Mouse (Mus musculus) ovary, postnatal 14 days (tissue): Measurements from ENCODE around the gene Cd2ap.
A peak's percentile ranks its signal among the peaks of the same experiment; 100 is the strongest.
"Not testable (repeated sequence)": the region's sequence is repeated elsewhere in the genome, so short reads cannot be mapped to it uniquely, and the experiment has no call there.

Experiments
- DNase-seq: peaks from one replicate; pipeline ENCODE4 v3.0.0; 2022; ENCODE audit warnings: low spot score

Cd2ap gene

DNA sequence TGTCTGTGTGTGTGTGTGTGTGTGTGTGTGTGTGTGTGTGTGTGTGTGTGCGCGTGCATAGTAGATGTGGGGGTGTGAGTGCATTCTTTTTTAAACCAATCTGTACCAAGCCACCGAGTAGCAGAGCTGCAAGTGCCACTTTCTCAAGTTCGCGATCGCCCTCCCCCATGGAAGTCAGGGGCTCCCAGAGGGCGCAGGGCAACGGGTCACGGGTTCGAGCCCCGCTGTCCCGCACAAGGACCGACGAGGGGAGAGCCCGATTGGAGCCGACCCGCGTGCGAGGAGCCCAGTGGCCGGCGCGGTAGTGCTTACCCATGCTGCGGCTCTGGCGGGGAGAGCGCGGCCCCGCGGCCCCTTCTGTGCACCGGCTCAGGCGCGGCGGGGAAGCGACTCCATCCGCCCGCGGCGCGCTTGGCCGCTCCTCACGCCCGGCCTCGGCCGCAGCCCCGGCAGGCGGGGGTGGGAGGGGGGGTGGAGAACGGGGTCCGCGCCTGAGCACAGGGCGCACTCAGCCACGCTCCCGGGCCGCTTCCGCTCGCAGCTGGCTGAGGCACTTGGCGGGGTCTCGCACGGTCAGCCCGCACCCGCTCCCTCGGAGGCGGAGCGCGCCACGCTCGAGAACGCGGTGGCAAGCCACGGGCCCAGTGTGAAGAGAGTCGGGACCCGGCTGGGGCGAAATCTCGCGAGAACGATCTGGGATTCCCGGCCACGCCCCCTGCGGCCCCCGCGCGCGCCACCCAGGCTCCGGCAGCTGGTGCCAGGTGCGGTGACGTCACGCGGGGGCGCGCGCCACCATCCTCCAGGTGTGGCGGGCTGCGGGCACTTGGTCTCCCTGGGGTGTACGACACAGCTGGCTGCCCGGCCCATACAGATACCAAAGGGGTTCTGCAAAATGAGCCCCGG is at the start of gene Cd2ap:
Cd2ap (minus strand) TSS at position 665 of the 903 bp plus-strand sequence.
- peak; percentile 97 for DNase-seq

DNA sequence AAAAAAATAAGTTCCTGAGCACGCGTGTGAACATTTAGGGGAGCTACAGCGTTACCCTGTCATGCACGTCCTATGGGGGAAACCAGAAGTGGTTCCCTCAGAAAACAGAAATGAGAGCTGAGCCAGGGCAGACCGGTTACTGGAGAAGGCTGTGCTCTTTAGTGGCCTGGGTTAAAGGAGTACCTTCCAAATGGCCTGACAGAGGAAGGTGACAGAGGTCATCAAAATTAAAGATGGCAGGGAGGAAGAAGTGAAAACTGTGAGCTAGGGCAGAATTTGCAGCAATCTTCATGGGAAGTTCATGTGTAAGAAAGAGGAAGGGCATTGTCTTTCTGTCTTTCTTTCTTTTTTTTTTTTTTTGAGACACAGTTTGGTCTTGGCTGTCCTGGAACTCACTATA is 48.3 kb upstream of the Cd2ap start:
- DNase-seq: no peak

DNA sequence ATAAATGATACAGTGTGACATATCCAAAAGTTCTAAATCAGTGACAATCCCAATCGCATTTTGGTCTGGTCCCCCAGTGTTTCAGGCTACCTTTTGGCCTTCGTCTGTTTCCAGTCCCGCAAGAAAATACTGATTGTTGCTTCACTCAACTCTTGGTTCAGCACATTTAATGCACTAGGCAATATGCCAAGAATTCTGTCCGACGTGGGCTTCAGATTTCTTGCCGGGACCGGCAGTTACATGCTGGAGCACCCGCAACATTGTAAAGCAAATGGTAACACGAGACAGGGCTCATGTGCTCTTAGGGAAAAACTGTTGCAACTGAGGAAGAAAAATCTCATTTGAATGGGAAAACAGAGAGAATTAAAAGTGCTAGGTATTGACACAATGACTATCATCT is 42.3 kb upstream of the Cd2ap start:
- DNase-seq: no peak

DNA sequence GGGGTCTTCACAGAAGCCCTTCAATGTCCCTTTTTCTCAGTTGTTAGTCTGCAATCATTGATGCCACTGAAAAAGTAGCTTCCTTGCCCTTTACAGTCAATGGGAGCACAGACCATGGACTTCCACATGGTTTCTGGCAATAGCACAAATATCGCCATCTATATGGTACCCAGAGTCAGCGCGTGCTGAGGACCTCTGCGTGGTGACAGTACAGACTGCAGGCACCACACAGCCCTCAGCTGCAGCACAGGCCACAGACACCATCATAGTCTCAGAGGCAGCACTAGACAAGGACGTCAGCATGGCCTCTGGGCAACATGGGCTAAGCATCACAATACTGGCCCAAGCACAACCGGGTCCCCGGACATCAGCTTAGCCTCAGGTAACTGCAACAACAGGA is 38.3 kb upstream of the Cd2ap start:
- DNase-seq: no peak

DNA sequence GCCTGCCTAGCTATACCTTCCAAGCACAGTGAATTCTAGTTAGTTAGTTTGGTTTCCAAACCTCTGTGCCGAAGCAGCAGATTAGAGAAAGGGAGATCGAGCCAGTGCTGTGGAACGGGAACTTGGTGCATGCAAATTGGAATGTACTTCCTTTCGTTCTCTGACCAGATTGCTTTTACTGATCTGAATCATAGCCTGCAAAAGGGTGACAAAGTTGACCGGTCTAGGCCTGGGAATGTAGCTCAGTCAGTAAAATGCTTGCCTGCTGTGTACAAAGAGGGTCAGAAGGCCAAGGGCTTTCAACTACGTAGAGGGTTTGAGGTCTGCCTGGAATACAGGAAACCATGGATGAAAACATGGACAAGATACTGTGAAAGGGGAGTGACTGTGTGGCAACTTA is 35.7 kb upstream of the Cd2ap start:
- no peak for DNase-seq

DNA sequence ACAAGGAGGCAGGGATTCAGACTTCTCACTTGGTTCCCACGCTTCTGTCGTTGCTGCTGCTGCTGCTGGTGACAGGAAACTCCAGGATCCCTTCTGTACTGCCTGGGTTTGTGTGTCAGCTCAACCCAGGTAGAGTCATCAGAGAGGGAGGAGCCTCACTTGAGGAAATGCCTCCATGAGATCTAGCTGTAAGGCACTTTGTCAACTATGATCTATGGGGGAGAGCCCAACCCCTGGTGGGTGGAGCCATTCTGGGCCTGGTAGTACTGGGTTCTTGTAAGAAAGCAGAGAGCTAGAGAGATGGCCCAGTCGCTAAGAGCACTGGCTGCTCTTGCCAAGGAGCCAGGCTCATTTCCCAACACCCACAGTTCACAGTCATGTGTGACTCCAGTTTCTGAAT is 34.0 kb upstream of the Cd2ap start:
- DNase-seq: no peak

DNA sequence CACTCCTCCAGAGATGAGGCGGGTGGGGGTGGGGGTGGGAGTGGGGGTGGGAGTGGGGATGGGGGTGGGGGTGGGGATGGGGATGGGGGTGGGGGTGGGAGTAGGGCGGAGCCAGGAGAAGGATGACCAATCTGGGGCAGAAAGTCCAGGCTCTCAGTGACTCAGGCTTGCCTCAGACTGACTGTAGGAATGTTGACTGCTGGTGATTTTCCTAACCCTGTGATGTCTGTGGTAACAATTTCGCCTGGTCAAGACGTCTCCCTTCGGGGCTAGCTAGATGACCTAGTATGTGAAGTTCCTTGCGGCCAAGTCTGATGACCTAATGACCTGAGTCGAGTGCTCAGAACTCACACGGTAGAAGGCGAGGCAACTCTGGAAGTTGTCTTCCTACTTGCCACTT is 32.9 kb upstream of the Cd2ap start:
- DNase-seq: no peak

DNA sequence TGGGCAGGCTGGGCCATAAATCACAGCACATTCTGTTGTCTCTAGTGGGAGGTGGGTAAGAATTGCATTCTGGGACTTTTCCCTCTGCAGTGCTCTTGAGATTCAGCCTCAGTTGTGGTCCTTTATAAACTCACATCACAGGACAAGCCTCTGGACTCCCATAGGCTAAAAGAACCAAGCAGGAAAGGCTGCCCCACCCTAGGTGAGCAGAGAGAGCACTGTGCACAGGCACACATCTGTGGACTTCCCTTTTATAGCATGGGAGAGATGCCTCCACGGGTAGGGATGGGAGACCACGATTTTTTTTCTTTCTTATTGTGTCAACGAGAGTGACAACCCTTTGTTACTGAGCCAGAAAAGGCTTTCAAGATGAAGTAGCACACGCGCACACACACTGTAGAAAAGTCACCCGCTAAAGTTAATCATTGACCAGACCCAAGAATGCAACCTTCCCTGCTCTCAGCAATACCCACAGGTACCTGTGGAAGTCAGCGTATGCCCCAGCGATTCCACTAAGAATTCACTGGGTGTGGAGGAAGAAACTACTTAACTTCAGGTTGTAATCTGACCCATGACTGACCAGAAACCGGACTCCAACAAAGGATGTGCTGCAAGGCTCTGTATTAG is 32.4 kb upstream of the Cd2ap start:
- no peak for DNase-seq

DNA sequence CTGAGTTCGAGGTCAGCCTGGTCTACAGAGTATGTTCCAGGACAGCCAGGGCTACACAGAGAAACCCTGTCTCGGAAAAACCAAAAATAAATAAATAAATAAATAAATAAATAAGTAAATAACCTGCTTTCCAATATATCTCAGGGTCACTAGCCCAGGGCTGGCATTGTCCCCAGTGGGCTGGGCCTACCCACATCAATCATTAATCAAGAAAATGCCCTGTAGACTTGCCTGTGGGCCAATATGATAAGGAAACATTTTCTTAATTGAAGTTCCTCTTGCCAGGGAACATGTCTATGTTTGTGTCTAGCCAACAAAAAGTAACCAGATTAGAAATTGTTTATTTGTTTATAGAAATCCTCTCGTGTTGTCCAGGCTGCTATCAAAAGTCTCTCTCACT is 31.7 kb upstream of the Cd2ap start:
- DNase-seq: no peak

DNA sequence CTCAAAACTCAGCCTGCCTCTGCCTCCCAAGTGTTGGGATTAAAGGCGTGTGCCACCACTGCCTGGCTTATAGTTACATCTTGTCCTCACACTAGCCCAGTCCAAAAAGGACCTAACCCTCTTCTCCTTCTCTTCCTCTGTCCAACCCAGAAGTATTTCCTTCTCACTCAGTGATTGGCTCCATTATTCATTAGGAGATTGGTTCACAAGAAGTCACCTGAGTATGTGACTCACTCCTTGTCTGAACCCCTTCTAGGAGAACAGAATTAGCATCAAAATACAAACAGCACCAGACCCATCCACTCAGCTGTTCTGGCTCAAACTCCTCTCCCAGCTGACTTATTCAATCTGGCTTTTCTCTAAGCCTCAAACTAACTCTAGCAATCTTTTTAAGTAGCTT is 30.0 kb upstream of the Cd2ap start:
- not testable (repeated sequence) for DNase-seq

DNA sequence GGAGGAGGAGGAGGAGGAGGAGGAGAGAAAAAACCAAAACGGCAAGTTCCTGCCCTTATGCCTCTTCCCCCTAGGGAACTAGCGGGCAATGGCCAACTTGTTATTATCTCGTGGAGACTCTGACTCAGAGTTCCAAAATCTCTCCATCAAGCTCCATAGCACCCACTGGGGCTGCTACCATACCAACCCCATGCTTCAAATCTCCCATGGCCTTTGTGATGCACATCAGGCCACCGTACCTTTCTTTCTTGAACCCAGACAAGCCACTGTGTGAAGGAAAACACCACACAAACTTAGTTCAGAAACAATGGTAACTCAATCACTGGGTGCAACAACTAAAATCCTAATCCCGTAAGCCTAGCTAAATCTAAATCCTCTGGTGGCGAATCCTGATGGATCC is 29.5 kb upstream of the Cd2ap start:
- no peak for DNase-seq

DNA sequence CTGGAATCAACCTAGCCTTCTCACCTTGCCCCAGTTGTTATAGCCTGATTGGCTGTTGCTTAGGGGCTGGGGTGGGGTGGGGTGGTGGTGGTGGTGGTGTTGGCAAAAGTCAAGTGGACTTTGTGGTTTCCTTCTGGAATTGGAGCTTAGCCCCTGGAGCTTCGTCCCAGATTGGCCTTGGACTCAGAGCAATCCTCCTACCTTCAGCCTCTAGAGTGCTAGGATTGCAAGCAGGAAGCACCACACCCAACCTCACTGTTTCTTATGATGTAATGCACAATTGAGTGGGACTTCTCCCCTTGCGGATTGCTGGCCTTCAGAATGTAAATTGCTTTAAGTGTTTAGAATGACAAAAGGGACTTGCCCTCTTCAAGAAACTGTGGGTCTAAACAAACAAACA is 24.3 kb upstream of the Cd2ap start:
- DNase-seq: no peak

DNA sequence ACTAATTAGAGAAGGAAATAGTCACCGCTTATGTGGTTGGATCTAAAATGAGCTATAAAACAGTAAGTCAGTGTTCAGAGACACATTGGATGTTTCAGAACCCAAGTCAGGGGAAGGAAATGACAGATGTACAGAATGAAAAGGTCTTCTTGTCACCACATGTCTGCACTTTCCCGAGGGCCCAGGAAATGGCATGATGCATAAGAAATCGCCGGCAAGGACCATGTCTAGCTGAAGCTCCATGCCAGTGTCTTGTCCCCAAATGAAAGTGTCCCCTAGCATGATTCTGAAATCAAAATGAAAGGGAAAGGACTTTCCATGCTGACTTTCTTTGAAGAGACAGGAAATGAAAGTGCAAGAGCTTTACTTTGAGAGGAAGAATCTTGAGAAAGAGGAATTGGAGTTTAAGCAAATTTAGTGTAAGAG is 10.8 kb upstream of the Cd2ap start:
- no peak for DNase-seq

DNA sequence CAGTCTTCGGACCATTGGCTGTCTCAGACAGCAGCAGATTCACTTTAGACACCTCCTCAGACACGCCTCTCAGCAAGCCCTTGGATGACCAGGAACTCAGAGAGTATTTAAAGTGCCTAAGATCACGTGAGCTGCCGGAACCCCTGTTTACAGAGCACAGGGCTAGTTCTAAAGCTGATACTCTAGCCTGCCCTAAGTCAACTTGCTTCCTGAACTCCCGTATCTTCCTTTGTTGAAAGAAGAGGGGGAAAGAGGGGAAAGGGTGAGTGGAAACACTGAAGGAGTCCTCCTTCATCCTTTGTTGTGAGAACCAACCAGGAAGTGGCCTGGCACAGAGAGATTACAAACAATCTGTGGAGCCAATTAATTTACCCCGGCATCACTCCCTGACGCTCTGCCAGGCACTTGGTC is 8.6 kb upstream of the Cd2ap start:
- DNase-seq: no peak

DNA sequence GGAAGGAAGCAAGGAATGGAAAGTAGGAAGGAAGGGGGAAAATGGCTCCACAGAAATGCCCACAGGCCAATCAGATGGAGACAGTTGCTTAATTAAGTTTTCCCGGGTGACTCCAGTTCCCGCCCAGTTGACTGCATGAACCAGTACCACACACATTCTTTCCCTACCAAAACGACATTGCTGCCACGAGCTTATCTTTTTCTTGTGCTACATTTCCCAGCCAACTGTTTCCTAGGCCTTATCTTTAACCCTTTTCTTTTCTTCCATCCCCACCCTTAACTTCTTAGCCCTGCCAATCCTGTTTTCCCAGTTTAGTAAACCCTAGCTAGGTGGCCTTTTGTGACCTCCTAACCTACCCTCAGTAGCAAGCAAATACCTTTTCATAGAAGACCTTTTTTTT is 7.9 kb upstream of the Cd2ap start:
- DNase-seq: no peak

DNA sequence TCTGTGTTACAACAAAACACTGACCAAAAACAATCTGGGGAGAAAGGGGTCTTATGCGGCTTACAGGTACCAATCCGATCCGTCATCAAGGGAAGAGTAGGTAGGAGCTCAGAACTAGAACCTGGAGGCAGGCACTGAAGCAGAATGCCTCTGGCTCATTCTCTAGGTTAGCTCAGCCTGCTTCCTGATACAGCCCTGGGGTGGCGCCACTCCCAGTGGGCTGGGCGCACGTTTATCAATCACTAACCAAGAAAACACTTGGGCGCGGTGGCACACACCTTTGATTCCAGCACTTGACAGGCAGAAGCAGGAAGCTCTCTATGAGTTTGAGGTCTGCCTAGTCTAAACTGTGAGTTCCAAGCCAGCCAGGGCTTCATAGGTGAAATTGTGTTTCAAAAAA is 7.3 kb upstream of the Cd2ap start:
- DNase-seq: no peak

DNA sequence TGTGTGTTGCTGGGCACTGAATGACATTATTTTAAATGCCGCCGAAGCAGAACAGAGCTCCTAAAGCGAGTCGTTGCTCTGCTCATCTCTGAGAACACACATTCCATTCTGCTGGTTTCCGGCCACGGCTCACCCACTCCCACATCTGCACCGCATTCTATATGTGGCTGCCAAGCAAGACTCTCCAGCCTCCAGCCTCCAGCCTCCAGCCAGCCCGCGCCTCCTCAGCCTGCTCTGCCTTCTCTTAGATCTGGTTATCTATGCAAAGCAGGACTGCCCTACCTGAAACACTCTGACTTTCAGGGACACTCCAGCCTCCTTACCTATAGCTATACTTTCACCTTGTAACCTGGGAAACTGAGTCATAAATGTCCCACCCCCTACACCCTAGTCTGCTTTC is 6.8 kb upstream of the Cd2ap start:
- no peak for DNase-seq

DNA sequence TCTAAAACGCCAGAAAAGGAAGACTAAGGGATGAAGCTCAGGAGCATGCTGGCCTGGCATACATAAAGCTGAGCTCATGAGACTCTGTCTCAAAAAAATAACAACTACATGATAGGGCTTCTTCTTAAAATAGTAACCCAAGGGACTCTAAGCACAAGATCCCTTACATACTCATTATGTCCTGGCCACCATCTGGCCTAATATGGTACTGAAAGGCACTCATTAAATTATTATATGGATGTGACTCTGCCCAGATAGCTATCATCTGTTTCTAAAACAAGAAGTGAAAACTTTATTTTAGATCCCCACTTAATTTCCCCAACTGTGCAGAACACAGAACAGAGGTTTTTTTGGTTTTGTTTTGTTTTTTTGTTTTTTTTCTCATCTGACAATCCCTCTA is 6.4 kb upstream of the Cd2ap start:
- DNase-seq: no peak

DNA sequence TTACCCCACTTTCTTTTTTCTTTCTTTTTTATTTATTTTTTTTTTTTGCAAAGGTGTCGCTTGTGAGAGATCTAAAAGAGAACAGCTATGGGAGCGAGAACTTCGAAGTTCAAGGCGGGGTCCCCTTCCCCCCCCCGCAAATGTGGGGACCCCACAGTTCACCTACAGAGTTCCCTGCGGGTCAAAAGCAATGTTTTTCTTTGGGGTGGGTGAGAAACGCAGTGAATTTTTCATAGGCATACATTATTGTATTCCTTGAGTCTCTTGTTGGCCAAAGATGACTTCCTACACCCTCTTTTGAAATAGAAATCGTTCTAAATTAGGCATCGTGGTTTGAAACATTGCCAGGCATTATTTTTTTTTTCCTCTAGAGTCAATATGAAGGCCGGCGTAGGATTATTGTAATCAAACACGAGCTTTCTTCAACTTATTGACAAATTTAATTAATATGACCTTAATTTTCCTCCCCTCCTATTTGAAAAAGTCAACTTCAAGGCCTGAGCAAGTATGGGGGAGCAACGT is 500 bp upstream of the Cd2ap start:
- DNase-seq: no peak

DNA sequence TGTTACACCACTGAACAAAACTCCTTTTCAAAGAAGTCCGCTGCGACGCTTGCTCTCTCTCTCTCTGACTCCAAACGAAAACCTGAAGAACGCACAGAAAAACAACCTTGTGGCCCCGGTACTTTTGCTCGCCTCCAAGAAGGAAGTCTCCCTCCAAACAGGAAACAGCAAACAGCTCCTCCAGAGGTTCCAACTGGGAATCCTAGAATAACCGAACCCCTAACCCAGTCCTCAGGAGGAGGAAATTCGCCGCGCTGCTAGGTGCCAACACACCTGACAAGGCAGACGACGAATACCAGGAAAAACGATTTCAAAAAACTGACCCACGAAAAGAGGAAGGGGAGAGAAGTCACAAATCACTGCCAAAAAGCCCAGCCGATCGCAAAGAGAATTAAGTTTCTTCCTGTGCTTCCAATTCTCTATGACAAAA is 879 bp downstream of the Cd2ap start:
- no peak for DNase-seq

DNA sequence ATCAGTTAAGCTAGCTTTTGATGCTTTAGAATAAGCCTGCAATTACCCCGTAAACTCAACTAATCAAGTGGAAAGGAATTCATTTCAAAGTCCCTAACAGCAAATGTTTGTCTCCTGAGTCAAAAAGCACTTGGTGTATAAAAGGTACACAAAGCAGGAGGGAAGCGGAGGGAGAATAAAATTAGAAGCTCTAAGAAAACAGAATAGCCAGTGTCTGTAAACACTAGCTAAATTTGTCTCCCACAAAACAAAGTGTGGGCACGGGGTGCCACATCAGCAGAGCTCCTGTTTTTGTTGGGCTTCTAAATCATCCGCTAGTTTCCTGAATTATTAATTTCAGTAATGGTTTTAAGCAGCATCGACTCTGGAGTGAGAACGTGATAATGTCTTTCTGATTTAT is 1.4 kb downstream of the Cd2ap start:
- no peak for DNase-seq

DNA sequence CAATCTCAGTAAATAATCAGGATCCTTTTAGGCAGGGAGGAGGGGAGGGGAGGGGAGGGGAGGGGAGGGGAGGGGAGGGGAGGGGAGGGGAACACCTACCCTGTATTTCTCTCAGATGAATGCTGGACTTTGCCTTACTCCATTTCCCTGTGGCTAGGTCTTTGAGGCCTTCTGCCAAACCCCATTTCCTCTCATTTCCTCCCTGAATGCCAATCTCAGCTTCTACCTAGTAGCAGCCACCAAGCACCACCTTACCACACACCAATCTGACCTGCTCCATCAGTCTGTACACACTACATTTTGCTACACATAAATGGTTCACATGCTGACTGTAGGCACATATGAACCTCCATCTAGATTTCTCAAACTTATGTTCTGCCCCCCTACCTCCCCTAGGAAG is 6.0 kb downstream of the Cd2ap start:
- no peak for DNase-seq

DNA sequence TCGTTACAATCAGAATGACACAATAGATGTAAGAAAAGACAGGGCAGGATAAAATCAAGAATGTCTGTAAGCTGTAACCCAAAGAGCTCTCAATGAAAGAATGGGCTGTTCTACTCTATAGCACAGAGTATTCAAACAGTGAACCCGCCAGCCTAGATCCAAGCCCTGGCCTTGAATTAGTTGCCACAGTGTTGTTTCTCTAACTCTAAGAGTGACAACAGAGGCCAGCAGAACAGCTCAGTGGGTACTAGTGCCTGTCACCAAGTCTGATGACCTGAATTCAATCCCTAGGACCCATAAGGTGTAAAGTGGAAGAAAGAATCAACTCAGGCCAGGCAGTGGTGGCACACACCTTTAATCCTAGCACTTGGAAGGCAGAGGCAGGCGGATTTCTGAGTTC is 13.3 kb downstream of the Cd2ap start:
- DNase-seq: no peak

DNA sequence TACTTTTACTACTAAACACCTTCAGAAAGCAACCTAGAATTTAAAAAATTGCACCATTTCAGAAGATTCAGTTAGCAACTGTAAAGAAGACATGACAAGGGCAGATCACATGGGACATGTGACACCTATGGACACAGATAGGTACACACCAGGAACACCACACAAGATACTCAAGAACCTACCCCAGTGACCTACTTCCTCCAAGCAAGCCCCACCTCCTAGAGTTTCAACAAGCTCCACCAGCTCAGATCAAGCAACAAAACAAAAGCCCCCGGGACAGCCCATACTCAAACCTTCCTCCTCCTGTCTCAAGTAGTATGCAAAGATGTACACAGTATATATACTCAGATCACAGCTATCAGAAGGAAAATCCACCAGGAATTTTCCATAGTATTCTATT is 16.1 kb downstream of the Cd2ap start:
- no peak for DNase-seq
